Mouse (Mus musculus): Measurements from ENCODE around the gene Nadk. TPM values are rescaled to one million over a fixed set of nuclear protein-coding genes. Genes with fewer than 3 reads are reported as not detected.
A peak's percentile ranks its signal among the peaks of the same experiment; 100 is the strongest.

Nadk gene
- total and polyA plus RNA-seq, 2 experiments from 2014 or later, result 48.2 to 81.6 TPM

DNA sequence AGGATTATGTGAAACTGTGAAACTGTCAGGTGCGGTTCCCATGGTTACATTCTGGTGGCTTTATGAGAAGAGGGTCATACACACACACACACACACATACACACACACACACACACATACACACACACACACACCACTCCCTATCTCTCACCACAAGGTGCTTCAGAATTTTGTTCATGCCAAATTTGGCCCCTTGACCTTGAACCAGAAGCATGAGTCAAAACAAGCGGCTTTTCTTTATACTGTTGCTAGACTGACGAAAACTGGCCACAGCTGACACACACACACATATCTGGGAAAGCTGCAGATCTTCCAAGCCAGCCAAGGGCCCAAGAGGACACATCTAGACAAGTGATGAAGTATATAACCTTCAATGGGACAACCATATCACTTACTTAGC lies 33.6 kb downstream of the Nadk start:
- 76% methylated on average over 3 of the region's 3 CpGs for WGBS
- H3K4me1 ChIP-seq (ENCODE audit: insufficient read depth, low read length), result no peaks in the 10 kb centered on the region
- no peak overlapping the region for H3K9ac ChIP-seq (replicated peaks; ENCODE audit: low read length, poor library complexity, severe bottlenecking)
- H3K36me3 ChIP-seq (ENCODE audit: insufficient read depth, low read length), result peaks cover 3% of the 10 kb centered on the region; the same call in 1 of the 2 replicates
- no peak overlapping the region for H3K4me3 ChIP-seq (ENCODE audit: low read depth, low read length)
- DNase-seq (ENCODE audit: low spot score), result no peak
- no peaks in the 10 kb centered on the region for H3K27me3 ChIP-seq (ENCODE audit: insufficient read depth, low read length)
- no peak for TF ChIP-seq CTCF (IDR thresholded peaks at IDR 0.05)
- H3K9me3 ChIP-seq (ENCODE audit: low read length), result no peaks in the 10 kb centered on the region
- no peak overlapping the region for H3K27ac ChIP-seq (ENCODE audit: low read depth, low read length)
- no peak for ATAC-seq (ENCODE audit: low FRiP score)
- no peak overlapping the region for H3K4me2 ChIP-seq (ENCODE audit: low read depth, low read length, poor library complexity, severe bottlenecking)

DNA sequence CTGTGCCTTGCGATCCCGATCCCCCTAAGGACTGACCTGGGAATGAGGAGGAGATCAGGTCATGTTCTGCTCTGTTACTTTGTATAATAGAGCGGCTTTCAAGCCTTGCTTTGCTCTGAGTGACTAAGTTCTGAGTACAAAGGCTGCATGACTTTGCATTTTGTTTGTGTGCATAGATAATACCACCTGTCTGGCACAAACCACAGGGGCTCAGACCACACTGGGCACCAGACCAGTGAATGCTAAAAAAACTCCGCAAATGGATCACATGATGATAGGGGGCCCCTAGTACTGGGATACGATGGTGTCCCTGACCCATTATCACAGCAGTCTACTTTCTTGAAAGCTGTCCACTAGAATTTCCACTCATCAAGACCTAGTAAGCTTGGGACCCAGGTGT lies 34.4 kb downstream of the Nadk start:
- no peak overlapping the region for H3K4me2 ChIP-seq (ENCODE audit: low read depth, low read length, poor library complexity, severe bottlenecking)
- H3K4me3 ChIP-seq (ENCODE audit: low read depth, low read length), result no peak overlapping the region
- no peaks in the 10 kb centered on the region for H3K27me3 ChIP-seq (ENCODE audit: insufficient read depth, low read length)
- TF ChIP-seq CTCF (IDR thresholded peaks at IDR 0.05), result no peak
- H3K4me1 ChIP-seq (ENCODE audit: insufficient read depth, low read length), result no peaks in the 10 kb centered on the region
- 80% methylated on average over 5 of the region's 5 CpGs for WGBS
- DNase-seq (ENCODE audit: low spot score) (no peak), ATAC-seq (ENCODE audit: low FRiP score) (no peak)
- H3K9ac ChIP-seq (replicated peaks; ENCODE audit: low read length, poor library complexity, severe bottlenecking), result no peak overlapping the region
- H3K36me3 ChIP-seq (ENCODE audit: insufficient read depth, low read length), result no peaks in the 10 kb centered on the region
- H3K9me3 ChIP-seq (ENCODE audit: low read length), result no peaks in the 10 kb centered on the region
- H3K27ac ChIP-seq (ENCODE audit: low read depth, low read length), result no peak overlapping the region

DNA sequence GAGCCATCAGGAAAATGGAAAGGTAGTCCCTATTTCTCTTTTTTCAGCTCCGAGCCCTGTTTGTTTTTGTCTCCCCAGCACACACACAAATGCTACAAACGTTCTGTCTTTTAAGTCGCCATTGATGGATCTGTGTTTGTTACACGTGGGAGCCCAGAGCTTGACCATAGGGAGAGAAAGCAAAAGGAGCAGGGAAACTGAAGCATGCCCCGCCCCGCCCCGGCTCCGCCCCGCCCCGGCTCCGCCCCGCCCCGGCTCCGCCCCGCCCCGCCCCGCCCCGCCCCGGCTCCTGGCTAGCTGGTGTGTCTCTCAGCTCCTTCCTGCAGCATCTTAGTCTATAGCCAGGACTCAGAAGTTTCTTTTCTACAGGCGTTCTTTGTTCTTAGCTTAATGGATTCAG lies 36.4 kb downstream of the Nadk start:
- ATAC-seq (ENCODE audit: low FRiP score), result no peak
- H3K27me3 ChIP-seq (ENCODE audit: insufficient read depth, low read length), result no peaks in the 10 kb centered on the region
- H3K36me3 ChIP-seq (ENCODE audit: insufficient read depth, low read length), result no peaks in the 10 kb centered on the region
- no peak overlapping the region for H3K4me2 ChIP-seq (ENCODE audit: low read depth, low read length, poor library complexity, severe bottlenecking)
- H3K4me1 ChIP-seq (ENCODE audit: insufficient read depth, low read length), result 0 out of 2 replicates have a peak, but pooled peaks cover 4% of the 10 kb centered on the region
- H3K27ac ChIP-seq (ENCODE audit: low read depth, low read length), result no peak overlapping the region
- H3K9me3 ChIP-seq (ENCODE audit: low read length), result no peaks in the 10 kb centered on the region
- TF ChIP-seq CTCF (IDR thresholded peaks at IDR 0.05), result no peak
- no peak for DNase-seq (ENCODE audit: low spot score)
- 24% methylated on average over 14 of the region's 20 CpGs for WGBS
- no peak overlapping the region for H3K9ac ChIP-seq (replicated peaks; ENCODE audit: low read length, poor library complexity, severe bottlenecking)
- no peak overlapping the region for H3K4me3 ChIP-seq (ENCODE audit: low read depth, low read length)

DNA sequence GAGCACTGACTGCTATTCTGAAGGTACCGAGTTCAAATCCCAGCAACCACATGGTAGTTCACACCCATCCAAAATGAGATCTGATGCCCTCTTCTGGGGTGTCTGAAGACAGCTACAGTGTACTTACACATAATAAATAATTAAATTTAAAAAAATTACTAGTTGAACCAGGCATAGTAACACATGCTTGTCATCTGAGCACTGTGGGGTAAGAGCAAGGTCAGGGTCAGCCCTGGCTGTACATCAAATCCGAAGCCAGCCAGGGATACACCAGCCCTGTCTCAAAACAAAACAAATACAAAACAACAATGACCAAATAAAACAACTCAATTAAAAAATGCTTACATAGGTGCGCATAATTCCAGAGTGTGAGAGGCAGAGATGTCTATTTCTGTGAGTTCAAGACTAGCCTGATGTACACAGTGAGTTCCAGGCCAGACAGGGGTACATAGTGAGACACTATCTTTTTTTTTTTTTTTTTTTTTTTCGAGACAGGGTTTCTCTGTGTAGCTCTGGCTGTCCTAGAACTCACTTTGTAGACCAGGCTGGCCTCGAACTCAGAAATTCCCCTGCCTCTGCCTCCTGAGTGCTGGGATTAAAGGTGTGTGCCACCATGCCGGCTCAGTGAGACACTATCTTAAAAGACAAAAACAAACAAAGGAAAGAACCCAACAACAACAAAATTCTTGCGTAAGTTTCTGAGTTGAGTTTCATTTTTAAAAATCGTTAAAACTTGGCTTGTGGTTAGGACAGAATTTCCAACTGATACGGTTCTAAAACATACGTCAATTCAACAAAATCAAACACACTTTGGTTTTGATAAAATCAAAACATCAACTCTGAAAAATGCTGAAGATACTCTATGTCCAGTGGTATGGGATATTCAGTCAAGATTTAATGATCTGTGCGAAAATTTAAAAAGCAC lies 38.0 kb downstream of the Nadk start:
- Histone ChIP-seq H3K9ac (replicated peaks; ENCODE audit: low read length, poor library complexity, severe bottlenecking) (no peak overlapping the region), H3K4me2 (ENCODE audit: low read depth, low read length, poor library complexity, severe bottlenecking) (peak overlapping the region; percentile 86), H3K4me1 (ENCODE audit: insufficient read depth, low read length) (0 out of 2 replicates have a peak, but pooled peaks cover 4% of the 10 kb centered on the region), H3K9me3 (ENCODE audit: low read length) (no peaks in the 10 kb centered on the region), H3K27me3 (ENCODE audit: insufficient read depth, low read length) (no peaks in the 10 kb centered on the region), H3K4me3 (ENCODE audit: low read depth, low read length) (peak overlapping the region; percentile 94), H3K36me3 (ENCODE audit: insufficient read depth, low read length) (peaks cover 2% of the 10 kb centered on the region; the same call in 1 of the 2 replicates), H3K27ac (ENCODE audit: low read depth, low read length) (peak overlapping the region; percentile 100)
- no peak for TF ChIP-seq CTCF (IDR thresholded peaks at IDR 0.05)
- DNase-seq (ENCODE audit: low spot score), result no peak
- no peak for ATAC-seq (ENCODE audit: low FRiP score)
- 88% methylated on average over 10 of the region's 11 CpGs for WGBS

DNA sequence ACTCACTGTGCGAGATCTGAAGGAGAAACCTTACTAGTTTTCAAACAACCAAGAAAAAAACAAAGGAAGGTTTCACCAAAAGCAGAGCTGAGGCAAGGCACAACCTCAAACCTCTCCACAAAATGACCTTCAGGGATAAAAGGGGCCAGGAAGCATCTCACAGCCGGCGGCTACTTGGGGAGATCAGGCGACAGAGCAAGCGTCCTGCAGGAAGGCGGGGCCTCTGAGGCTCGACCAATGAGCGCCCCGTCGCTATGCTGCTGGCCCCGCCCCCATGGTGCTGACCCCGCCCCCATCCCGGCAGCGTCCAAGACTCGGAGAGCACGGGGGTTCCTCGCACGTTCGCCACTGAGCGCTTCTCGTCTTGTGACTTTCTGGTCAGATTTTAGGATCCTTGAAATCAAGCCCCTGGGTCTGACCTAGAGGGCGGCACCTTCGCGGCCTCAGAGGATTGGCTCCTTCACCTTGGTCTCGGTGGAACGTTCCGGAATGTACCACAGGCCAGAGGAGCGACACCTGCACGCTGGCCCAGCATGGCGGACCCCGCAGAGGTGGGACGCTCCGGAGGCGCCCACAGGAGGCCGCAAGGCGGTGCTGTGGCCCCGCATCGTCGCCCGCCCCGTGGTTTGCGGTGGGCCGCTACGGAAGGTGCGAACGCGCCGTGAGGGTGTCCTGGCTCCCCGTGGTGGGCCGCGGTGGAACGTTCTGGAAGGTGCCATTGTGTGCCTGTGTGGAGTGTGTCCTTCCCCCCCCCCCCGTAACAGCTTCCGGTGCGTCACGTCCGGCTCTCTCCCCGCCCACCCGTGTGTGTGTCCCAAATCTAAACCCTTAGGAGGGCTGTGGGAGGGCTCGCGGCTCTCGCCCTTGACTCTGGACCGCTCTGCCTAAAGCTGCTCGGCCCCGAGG lies 39.2 kb downstream of the Nadk start, which contains the start of gene Slc35e2:
Slc35e2 (plus strand) TSS at position 326 of the 906 bp plus-strand sequence.
- under 1% methylated on average over 61 of the region's 65 CpGs for WGBS
- H3K27ac ChIP-seq (ENCODE audit: low read depth, low read length), result peak within 1 kb of the TSS; percentile 100
- H3K36me3 ChIP-seq (ENCODE audit: insufficient read depth, low read length), result peaks cover 2% of the 10 kb centered on the region; the same call in 1 of the 2 replicates
- DNase-seq (ENCODE audit: low spot score), result peak; percentile 95
- H3K4me3 ChIP-seq (ENCODE audit: low read depth, low read length), result peak within 1 kb of the TSS; percentile 94
- H3K27me3 ChIP-seq (ENCODE audit: insufficient read depth, low read length), result no peaks in the 10 kb centered on the region
- peak; percentile 56 for TF ChIP-seq CTCF (IDR thresholded peaks at IDR 0.05)
- H3K4me1 ChIP-seq (ENCODE audit: insufficient read depth, low read length), result 0 out of 2 replicates have a peak, but pooled peaks cover 4% of the 10 kb centered on the region
- H3K9ac ChIP-seq (replicated peaks; ENCODE audit: low read length, poor library complexity, severe bottlenecking), result peak within 1 kb of the TSS; percentile 93
- no peaks in the 10 kb centered on the region for H3K9me3 ChIP-seq (ENCODE audit: low read length)
- ATAC-seq (ENCODE audit: low FRiP score), result peak; percentile 95
- peak within 1 kb of the TSS; percentile 86 for H3K4me2 ChIP-seq (ENCODE audit: low read depth, low read length, poor library complexity, severe bottlenecking)
